Mouse (Mus musculus): ENCODE measurements around the gene Rpl23. TPM values are rescaled to one million over a fixed set of nuclear protein-coding genes. Genes with fewer than 3 reads are reported as not detected.

Rpl23 gene
- polyA plus RNA-seq, 1 experiment from 2014 or later = 449 TPM

- Histone ChIP-seq H3K27ac (peak overlapping the region; percentile 48; the same call in 1 of the 2 replicates), H3K4me1 (peaks cover 65% of the 10 kb centered on the region), H3K36me3 (replicated peaks) (peaks cover 76% of the 10 kb centered on the region), H3K9me3 (no peaks in the 10 kb centered on the region), H3K4me3 (no peak overlapping the region), H3K27me3 (ENCODE audit: poor library complexity, severe bottlenecking) (no peaks in the 10 kb centered on the region)
- no peak for DNase-seq (ENCODE audit: extremely low spot score, low spot score)
- WGBS = 90% methylated on average over 8 of the region's 8 CpGs
These were observed 39.3 kb upstream of the Rpl23 start for GRCm38 (mm10) chr11:97821401-97822064.

GRCm38 (mm10) chr11:97820840-97821239 lies 38.6 kb upstream of the Rpl23 start:
- H3K36me3 ChIP-seq (replicated peaks) = peaks cover 76% of the 10 kb centered on the region
- peaks cover 69% of the 10 kb centered on the region for H3K4me1 ChIP-seq
- H3K27ac ChIP-seq = no peak overlapping the region
- no peaks in the 10 kb centered on the region for H3K27me3 ChIP-seq (ENCODE audit: poor library complexity, severe bottlenecking)
- no peaks in the 10 kb centered on the region for H3K9me3 ChIP-seq
- H3K4me3 ChIP-seq = no peak overlapping the region
- 78% methylated on average over 4 of the region's 4 CpGs for WGBS
- DNase-seq (ENCODE audit: extremely low spot score, low spot score) = no peak

- H3K4me1 ChIP-seq = peaks cover 78% of the 10 kb centered on the region
- peaks cover 76% of the 10 kb centered on the region for H3K36me3 ChIP-seq (replicated peaks)
- no peaks in the 10 kb centered on the region for H3K9me3 ChIP-seq
- 0 out of 2 replicates have a peak overlapping the region, but pooled peaks have one; percentile 31 for H3K27ac ChIP-seq
- no peak for DNase-seq (ENCODE audit: extremely low spot score, low spot score)
- H3K4me3 ChIP-seq = no peak overlapping the region
- WGBS = 79% methylated on average over 5 of the region's 5 CpGs
- H3K27me3 ChIP-seq (ENCODE audit: poor library complexity, severe bottlenecking) = no peaks in the 10 kb centered on the region
These were observed 37.7 kb upstream of the Rpl23 start for GRCm38 (mm10) chr11:97819923-97820322.

GRCm38 (mm10) chr11:97819102-97819501 lies 36.9 kb upstream of the Rpl23 start:
- peaks cover 76% of the 10 kb centered on the region for H3K36me3 ChIP-seq (replicated peaks)
- 47% methylated on average over 4 of the region's 4 CpGs for WGBS
- no peak for DNase-seq (ENCODE audit: extremely low spot score, low spot score)
- no peaks in the 10 kb centered on the region for H3K9me3 ChIP-seq
- H3K27me3 ChIP-seq (ENCODE audit: poor library complexity, severe bottlenecking) = no peaks in the 10 kb centered on the region
- peak overlapping the region; percentile 93 for H3K27ac ChIP-seq
- peaks cover 83% of the 10 kb centered on the region for H3K4me1 ChIP-seq
- H3K4me3 ChIP-seq = no peak overlapping the region

- peak; percentile 68 for DNase-seq (ENCODE audit: extremely low spot score, low spot score)
- 1% methylated on average over 4 of the region's 4 CpGs for WGBS
- H3K9me3 ChIP-seq = no peaks in the 10 kb centered on the region
- H3K4me3 ChIP-seq = peak overlapping the region; percentile 25; the same call in 1 of the 2 replicates
- H3K36me3 ChIP-seq (replicated peaks) = peaks cover 77% of the 10 kb centered on the region
- peak overlapping the region; percentile 93 for H3K27ac ChIP-seq
- H3K4me1 ChIP-seq = peaks cover 89% of the 10 kb centered on the region
- no peaks in the 10 kb centered on the region for H3K27me3 ChIP-seq (ENCODE audit: poor library complexity, severe bottlenecking)
These were observed 36.3 kb upstream of the Rpl23 start for GRCm38 (mm10) chr11:97818571-97818970.

GRCm38 (mm10) chr11:97818003-97818402 lies 35.8 kb upstream of the Rpl23 start:
- Histone ChIP-seq H3K4me3 (peak overlapping the region; percentile 25; the same call in 1 of the 2 replicates), H3K4me1 (peaks cover 90% of the 10 kb centered on the region), H3K27ac (peak overlapping the region; percentile 93), H3K36me3 (replicated peaks) (peaks cover 78% of the 10 kb centered on the region), H3K9me3 (no peaks in the 10 kb centered on the region), H3K27me3 (ENCODE audit: poor library complexity, severe bottlenecking) (no peaks in the 10 kb centered on the region)
- no peak for DNase-seq (ENCODE audit: extremely low spot score, low spot score)
- 15% methylated on average over 6 of the region's 6 CpGs for WGBS

- Histone ChIP-seq H3K4me3 (no peak overlapping the region), H3K4me1 (peaks cover 90% of the 10 kb centered on the region), H3K36me3 (replicated peaks) (peaks cover 73% of the 10 kb centered on the region), H3K27ac (peak overlapping the region; percentile 93), H3K27me3 (ENCODE audit: poor library complexity, severe bottlenecking) (no peaks in the 10 kb centered on the region), H3K9me3 (no peaks in the 10 kb centered on the region)
- WGBS = 41% methylated on average over 5 of the region's 5 CpGs
- DNase-seq (ENCODE audit: extremely low spot score, low spot score) = no peak
These were observed 35.1 kb upstream of the Rpl23 start for GRCm38 (mm10) chr11:97817379-97817778.

- WGBS = 53% methylated on average over 9 of the region's 9 CpGs
- Histone ChIP-seq H3K27me3 (ENCODE audit: poor library complexity, severe bottlenecking) (no peaks in the 10 kb centered on the region), H3K4me1 (peaks cover 95% of the 10 kb centered on the region), H3K27ac (peak overlapping the region; percentile 93), H3K4me3 (no peak overlapping the region), H3K36me3 (replicated peaks) (peaks cover 72% of the 10 kb centered on the region), H3K9me3 (no peaks in the 10 kb centered on the region)
- DNase-seq (ENCODE audit: extremely low spot score, low spot score) = no peak
These were observed 34.7 kb upstream of the Rpl23 start for GRCm38 (mm10) chr11:97816916-97817315.

- peak overlapping the region; percentile 93 for H3K27ac ChIP-seq
- WGBS = 51% methylated on average over 5 of the region's 5 CpGs
These were observed 33.9 kb upstream of the Rpl23 start for GRCm38 (mm10) chr11:97816176-97816575.

GRCm38 (mm10) chr11:97815736-97816135 lies 33.5 kb upstream of the Rpl23 start:
- H3K27ac ChIP-seq = peak overlapping the region; percentile 93
- no peaks in the 10 kb centered on the region for H3K27me3 ChIP-seq (ENCODE audit: poor library complexity, severe bottlenecking)
- 0 out of 2 replicates have a peak overlapping the region, but pooled peaks have one; percentile 4 for H3K4me3 ChIP-seq
- H3K9me3 ChIP-seq = no peaks in the 10 kb centered on the region
- WGBS = 69% methylated on average over 11 of the region's 11 CpGs
- no peak for DNase-seq (ENCODE audit: extremely low spot score, low spot score)
- peaks cover 98% of the 10 kb centered on the region for H3K4me1 ChIP-seq
- peaks cover 61% of the 10 kb centered on the region for H3K36me3 ChIP-seq (replicated peaks)

More at GRCm38 (mm10) chr11:97816176-97816575, 33.9 kb upstream of the Rpl23 start:
- peaks cover 66% of the 10 kb centered on the region for H3K36me3 ChIP-seq (replicated peaks)
- H3K27me3 ChIP-seq (ENCODE audit: poor library complexity, severe bottlenecking) = no peaks in the 10 kb centered on the region
- no peaks in the 10 kb centered on the region for H3K9me3 ChIP-seq
- H3K4me3 ChIP-seq = 0 out of 2 replicates have a peak overlapping the region, but pooled peaks have one; percentile 4
- H3K4me1 ChIP-seq = peaks cover 98% of the 10 kb centered on the region
- no peak for DNase-seq (ENCODE audit: extremely low spot score, low spot score)

GRCm38 (mm10) chr11:97813746-97814515 lies 31.7 kb upstream of the Rpl23 start:
- Histone ChIP-seq H3K4me3 (no peak overlapping the region), H3K36me3 (replicated peaks) (peaks cover 59% of the 10 kb centered on the region), H3K27ac (peak overlapping the region; percentile 88), H3K4me1 (peaks cover 100% of the 10 kb centered on the region), H3K27me3 (ENCODE audit: poor library complexity, severe bottlenecking) (no peaks in the 10 kb centered on the region), H3K9me3 (no peaks in the 10 kb centered on the region)
- 85% methylated on average over 17 of the region's 17 CpGs for WGBS
- no peak for DNase-seq (ENCODE audit: extremely low spot score, low spot score)

- H3K9me3 ChIP-seq = no peaks in the 10 kb centered on the region
- no peak for DNase-seq (ENCODE audit: extremely low spot score, low spot score)
- H3K4me1 ChIP-seq = peaks cover 100% of the 10 kb centered on the region
- peak overlapping the region; percentile 41 for H3K4me3 ChIP-seq
- peaks cover 66% of the 10 kb centered on the region for H3K36me3 ChIP-seq (replicated peaks)
- H3K27ac ChIP-seq = peak overlapping the region; percentile 88
- WGBS = 55% methylated on average over 7 of the region's 7 CpGs
- no peaks in the 10 kb centered on the region for H3K27me3 ChIP-seq (ENCODE audit: poor library complexity, severe bottlenecking)
These were observed 30.8 kb upstream of the Rpl23 start for GRCm38 (mm10) chr11:97813085-97813484.

GRCm38 (mm10) chr11:97812491-97812921 lies 30.3 kb upstream of the Rpl23 start:
- H3K27ac ChIP-seq = peak overlapping the region; percentile 88
- peak overlapping the region; percentile 41 for H3K4me3 ChIP-seq
- no peaks in the 10 kb centered on the region for H3K9me3 ChIP-seq
- H3K4me1 ChIP-seq = peaks cover 100% of the 10 kb centered on the region
- no peaks in the 10 kb centered on the region for H3K27me3 ChIP-seq (ENCODE audit: poor library complexity, severe bottlenecking)
- H3K36me3 ChIP-seq (replicated peaks) = peaks cover 66% of the 10 kb centered on the region
- peak; percentile 69 for DNase-seq (ENCODE audit: extremely low spot score, low spot score)
- WGBS = 21% methylated on average over 3 of the region's 3 CpGs
